Mouse (Mus musculus): ENCODE data around the gene Cd101. TPM values are rescaled to one million over a fixed set of nuclear protein-coding genes. Genes with fewer than 3 reads are reported as not detected.

Gene Cd101
- polyA plus RNA-seq (2015; fragmentation: Nextera tagmentation; extraction: Ambion mirVana), result 0.04 TPM in 1 of 2 replicates, not detected in the other

- Histone ChIP-seq H3K9me3 (replicated peaks) (no peaks in the 10 kb centered on the region), H3K36me3 (no peaks in the 10 kb centered on the region), H3K4me2 (no peak within 1 kb of the TSS), H3K4me1 (peaks cover 12% of the 10 kb centered on the region; the same call in 1 of the 2 replicates), H3K4me3 (replicated peaks) (no peak within 1 kb of the TSS), H3K27ac (no peak within 1 kb of the TSS), H3K9ac (no peak within 1 kb of the TSS), H3K27me3 (no peaks in the 10 kb centered on the region)
- ATAC-seq (replicated peaks; ENCODE audit: low FRiP score), result no peak
- 91% methylated on average over 4 of the region's 4 CpGs for WGBS
These were observed at the start of gene Cd101 for GRCm38 (mm10) chr3:101029339-101029738. Cd101 (minus strand) TSS chr3:101029556.

DNA sequence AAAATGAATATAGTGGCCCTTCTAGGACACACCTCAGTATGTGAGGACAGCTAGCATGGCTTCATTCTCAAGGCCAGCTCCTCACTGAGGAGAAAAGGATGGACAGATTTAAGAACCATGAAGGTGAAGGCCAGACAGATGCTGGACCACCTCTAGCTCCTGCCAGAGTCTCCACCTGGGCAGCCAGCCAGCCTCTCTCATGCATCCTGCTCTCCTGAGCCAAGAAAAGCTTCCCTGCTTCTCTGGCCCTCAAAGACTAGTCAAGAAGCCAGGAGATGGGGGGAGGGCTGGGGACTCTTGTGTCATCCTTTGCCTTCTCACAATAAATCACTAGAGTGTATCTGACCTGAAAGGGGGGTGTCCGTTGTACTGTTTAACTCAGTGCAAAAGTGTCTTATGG lies 49.0 kb upstream of the Cd101 start:
- H3K36me3 ChIP-seq, result peaks cover 10% of the 10 kb centered on the region; the same call in 1 of the 2 replicates
- H3K27me3 ChIP-seq, result no peaks in the 10 kb centered on the region
- no peak overlapping the region for H3K27ac ChIP-seq
- 45% methylated on average over 1 of the region's 1 CpGs for WGBS
- peak; percentile 36; the same call in 1 of the 2 replicates for ATAC-seq (replicated peaks; ENCODE audit: low FRiP score)
- H3K9ac ChIP-seq, result no peak overlapping the region
- H3K4me3 ChIP-seq (replicated peaks), result no peak overlapping the region
- no peaks in the 10 kb centered on the region for H3K9me3 ChIP-seq (replicated peaks)
- H3K4me1 ChIP-seq, result peaks cover 14% of the 10 kb centered on the region
- no peak overlapping the region for H3K4me2 ChIP-seq

- no peak overlapping the region for H3K4me2 ChIP-seq
- peaks cover 13% of the 10 kb centered on the region; the same call in 1 of the 2 replicates for H3K36me3 ChIP-seq
- no peaks in the 10 kb centered on the region for H3K9me3 ChIP-seq (replicated peaks)
- H3K4me1 ChIP-seq, result peaks cover 18% of the 10 kb centered on the region
- 79% methylated on average over 6 of the region's 6 CpGs for WGBS
- no peak overlapping the region for H3K9ac ChIP-seq
- no peak overlapping the region for H3K27ac ChIP-seq
- no peaks in the 10 kb centered on the region for H3K27me3 ChIP-seq
- ATAC-seq (replicated peaks; ENCODE audit: low FRiP score), result no peak
- H3K4me3 ChIP-seq (replicated peaks), result no peak overlapping the region
These were observed 48.3 kb upstream of the Cd101 start for GRCm38 (mm10) chr3:101077710-101078100.

- no peak overlapping the region for H3K27ac ChIP-seq
- no peak overlapping the region for H3K9ac ChIP-seq
- peaks cover 21% of the 10 kb centered on the region for H3K4me1 ChIP-seq
- no peaks in the 10 kb centered on the region for H3K9me3 ChIP-seq (replicated peaks)
- H3K27me3 ChIP-seq, result no peaks in the 10 kb centered on the region
- H3K4me3 ChIP-seq (replicated peaks), result no peak overlapping the region
- H3K4me2 ChIP-seq, result no peak overlapping the region
- H3K36me3 ChIP-seq, result peaks cover 14% of the 10 kb centered on the region; the same call in 1 of the 2 replicates
- ATAC-seq (replicated peaks; ENCODE audit: low FRiP score), result no peak
- 94% methylated on average over 25 of the region's 25 CpGs for WGBS
These were observed 47.8 kb upstream of the Cd101 start for GRCm38 (mm10) chr3:101076966-101077709.

- Histone ChIP-seq H3K4me1 (peaks cover 21% of the 10 kb centered on the region), H3K4me3 (replicated peaks) (no peak overlapping the region), H3K4me2 (no peak overlapping the region), H3K36me3 (peaks cover 14% of the 10 kb centered on the region; the same call in 1 of the 2 replicates), H3K27ac (no peak overlapping the region), H3K27me3 (no peaks in the 10 kb centered on the region), H3K9me3 (replicated peaks) (no peaks in the 10 kb centered on the region), H3K9ac (no peak overlapping the region)
- ATAC-seq (replicated peaks; ENCODE audit: low FRiP score), result no peak
- WGBS, result 47% methylated on average over 3 of the region's 3 CpGs
These were observed 46.5 kb upstream of the Cd101 start for GRCm38 (mm10) chr3:101075866-101076265.

GRCm38 (mm10) chr3:101073384-101073783 lies 44.0 kb upstream of the Cd101 start:
- 64% methylated on average over 9 of the region's 9 CpGs for WGBS
- no peak for ATAC-seq (replicated peaks; ENCODE audit: low FRiP score)
- no peak overlapping the region for H3K4me3 ChIP-seq (replicated peaks)
- H3K4me1 ChIP-seq, result peaks cover 29% of the 10 kb centered on the region
- no peak overlapping the region for H3K9ac ChIP-seq
- no peaks in the 10 kb centered on the region for H3K9me3 ChIP-seq (replicated peaks)
- H3K27me3 ChIP-seq, result no peaks in the 10 kb centered on the region
- H3K4me2 ChIP-seq, result 0 out of 2 replicates have a peak overlapping the region, but pooled peaks have one; percentile 5
- H3K27ac ChIP-seq, result no peak overlapping the region
- H3K36me3 ChIP-seq, result peaks cover 14% of the 10 kb centered on the region; the same call in 1 of the 2 replicates

GRCm38 (mm10) chr3:101072506-101073215 lies 43.3 kb upstream of the Cd101 start:
- H3K9ac ChIP-seq, result no peak overlapping the region
- no peaks in the 10 kb centered on the region for H3K9me3 ChIP-seq (replicated peaks)
- no peak overlapping the region for H3K4me3 ChIP-seq (replicated peaks)
- H3K4me2 ChIP-seq, result 0 out of 2 replicates have a peak overlapping the region, but pooled peaks have one; percentile 5
- 47% methylated on average over 15 of the region's 15 CpGs for WGBS
- H3K36me3 ChIP-seq, result peaks cover 14% of the 10 kb centered on the region; the same call in 1 of the 2 replicates
- no peak overlapping the region for H3K27ac ChIP-seq
- no peaks in the 10 kb centered on the region for H3K27me3 ChIP-seq
- peak; percentile 27; the same call in 1 of the 2 replicates for ATAC-seq (replicated peaks; ENCODE audit: low FRiP score)
- peaks cover 27% of the 10 kb centered on the region for H3K4me1 ChIP-seq

GRCm38 (mm10) chr3:101071576-101071975 lies 42.2 kb upstream of the Cd101 start:
- Histone ChIP-seq H3K4me3 (replicated peaks) (no peak overlapping the region), H3K9me3 (replicated peaks) (no peaks in the 10 kb centered on the region), H3K4me1 (peaks cover 27% of the 10 kb centered on the region), H3K27me3 (no peaks in the 10 kb centered on the region), H3K9ac (no peak overlapping the region), H3K4me2 (no peak overlapping the region), H3K27ac (no peak overlapping the region), H3K36me3 (peaks cover 4% of the 10 kb centered on the region; the same call in 1 of the 2 replicates)
- no peak for ATAC-seq (replicated peaks; ENCODE audit: low FRiP score)

- 73% methylated on average over 6 of the region's 6 CpGs for WGBS
- H3K27me3 ChIP-seq, result no peaks in the 10 kb centered on the region
- 0 out of 2 replicates have a peak, but pooled peaks cover 3% of the 10 kb centered on the region for H3K36me3 ChIP-seq
- no peak for ATAC-seq (replicated peaks; ENCODE audit: low FRiP score)
- H3K9ac ChIP-seq, result no peak overlapping the region
- no peak overlapping the region for H3K27ac ChIP-seq
- H3K4me2 ChIP-seq, result no peak overlapping the region
- H3K4me3 ChIP-seq (replicated peaks), result no peak overlapping the region
- peaks cover 23% of the 10 kb centered on the region for H3K4me1 ChIP-seq
- H3K9me3 ChIP-seq (replicated peaks), result no peaks in the 10 kb centered on the region
These were observed 41.5 kb upstream of the Cd101 start for GRCm38 (mm10) chr3:101070796-101071235.

GRCm38 (mm10) chr3:101070230-101070795 lies 41.0 kb upstream of the Cd101 start:
- Histone ChIP-seq H3K36me3 (0 out of 2 replicates have a peak, but pooled peaks cover 3% of the 10 kb centered on the region), H3K4me2 (no peak overlapping the region), H3K9me3 (replicated peaks) (no peaks in the 10 kb centered on the region), H3K9ac (no peak overlapping the region), H3K27me3 (no peaks in the 10 kb centered on the region), H3K4me3 (replicated peaks) (no peak overlapping the region), H3K27ac (0 out of 2 replicates have a peak overlapping the region, but pooled peaks have one; percentile 19), H3K4me1 (peaks cover 19% of the 10 kb centered on the region)
- WGBS, result 65% methylated on average over 10 of the region's 10 CpGs
- ATAC-seq (replicated peaks; ENCODE audit: low FRiP score), result 0 out of 2 replicates have a peak, but pooled peaks have one; percentile 29

DNA sequence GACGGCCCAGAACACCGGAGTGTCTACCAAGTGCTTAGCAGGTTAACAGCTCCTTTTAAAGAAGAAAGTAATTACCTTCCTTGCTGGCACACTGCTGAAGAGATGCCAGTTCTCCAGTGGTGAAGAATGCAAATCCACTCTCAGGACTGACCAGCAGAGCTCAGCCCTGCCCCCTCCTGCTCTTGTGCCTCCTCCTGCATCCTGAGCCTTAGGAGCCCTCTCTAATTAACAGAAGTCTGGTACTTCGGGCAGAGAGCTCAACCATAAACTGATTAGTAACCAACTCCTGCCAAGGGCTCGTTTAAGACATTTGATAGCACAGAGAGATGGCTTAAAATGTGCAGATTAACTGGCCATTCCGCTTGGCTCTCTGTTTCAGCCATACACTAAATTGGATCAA lies 39.3 kb upstream of the Cd101 start:
- Histone ChIP-seq H3K27ac (peak overlapping the region; percentile 14; the same call in 1 of the 2 replicates), H3K4me3 (replicated peaks) (no peak overlapping the region), H3K9ac (no peak overlapping the region), H3K27me3 (no peaks in the 10 kb centered on the region), H3K36me3 (0 out of 2 replicates have a peak, but pooled peaks cover 3% of the 10 kb centered on the region), H3K4me2 (no peak overlapping the region), H3K9me3 (replicated peaks) (no peaks in the 10 kb centered on the region), H3K4me1 (peaks cover 19% of the 10 kb centered on the region)
- 37% methylated on average over 5 of the region's 5 CpGs for WGBS
- ATAC-seq (replicated peaks; ENCODE audit: low FRiP score), result 0 out of 2 replicates have a peak, but pooled peaks have one; percentile 38
